Mouse (Mus musculus) heart, adult 2 months (tissue): Measurements from ENCODE around the gene Acsm1. TPM values are rescaled to one million over a fixed set of nuclear protein-coding genes. Genes with fewer than 3 reads are reported as not detected.

Source experiments
- DNase-seq, 2 experiments: peaks; one replicate each; pipeline ENCODE4 v3.0.0; 2021
- H3K27ac ChIP-seq: fragments of 200-600 bp; 2 replicates; pipeline ENCODE4 v1.8.1; 2022
- H3K27me3 ChIP-seq: fragments of 200-500 bp; 2 replicates; pipeline ENCODE4 v1.6.1; 2012; ENCODE audit warnings: mild to moderate bottlenecking, low read length, inconsistent platforms, mixed read lengths; ENCODE audit not compliant: control insufficient read depth, insufficient read depth
- H3K36me3 ChIP-seq: fragments of 200-500 bp; 2 replicates; pipeline ENCODE4 v1.6.1; 2012; ENCODE audit warnings: low read length, inconsistent platforms; ENCODE audit not compliant: control insufficient read depth, insufficient read depth
- H3K4me1 ChIP-seq: fragments of 200-500 bp; 2 replicates; pipeline ENCODE4 v1.6.1; 2011; ENCODE audit warnings: low read length; ENCODE audit not compliant: control insufficient read depth, insufficient read depth
- H3K4me3 ChIP-seq: fragments of 200-600 bp; 2 replicates; pipeline ENCODE4 v1.8.1; 2022
- H3K79me2 ChIP-seq: fragments of 200-500 bp; replicated peaks from 2 replicates; pipeline ENCODE4 v1.6.1; 2012; ENCODE audit warnings: mild to moderate bottlenecking, inconsistent platforms, low read length, moderate library complexity, mixed read lengths; ENCODE audit not compliant: control insufficient read depth, insufficient read depth
- H3K9ac ChIP-seq: fragments of 200-500 bp; 2 replicates; pipeline ENCODE4 v1.6.1; 2012; ENCODE audit warnings: low read depth, mild to moderate bottlenecking, control low read depth, inconsistent platforms, low read length, mixed read lengths
- CTCF ChIP-seq: fragments of 200-600 bp; IDR thresholded peaks from 2 replicates; pipeline ENCODE4 v1.8.1; 2022; ENCODE audit warnings: antibody characterized with exemption, mild to moderate bottlenecking, moderate library complexity
- EP300 ChIP-seq: fragments of 200-500 bp; IDR thresholded peaks from 2 replicates; pipeline ENCODE4 v1.6.1; 2011; ENCODE audit warnings: low read depth, low read length, control low read depth; ENCODE audit not compliant: insufficient read depth
- POLR2A ChIP-seq: fragments of 200-500 bp; IDR thresholded peaks from 2 replicates; pipeline ENCODE4 v1.6.1; 2011; ENCODE audit warnings: mild to moderate bottlenecking, low read depth, low read length, control low read depth; ENCODE audit not compliant: insufficient read depth
- WGBS: fragments of 180-500 bp; shearing (Covaris S2); methylation state at CpG from one replicate; pipeline ENCODE4 v1.1.7; 2018; 5-methylcytosine and 5-hydroxymethylcytosine counted together
- intact Hi-C: fragments of 180-260 bp; cut with DNase I; formaldehyde crosslinking; loops from one replicate; pipeline ENCODE4 v1.15.1; 2025
- polyA plus RNA-seq: library from polyadenylated mRNA; depleted of rRNA; stranded (reverse); fragments of >200 nt; gene quantifications from 2 replicates; pipeline ENCODE4 v1.2.3, GENCODE M21; 2012
- total RNA-seq, 2 experiments: library from RNA; stranded (reverse); gene quantifications; 2 replicates each; pipeline ENCODE4 v1.2.3; 2021

Acsm1 gene
- total and polyA plus RNA-seq, 3 experiments: 0.86 TPM; not detected in 2

GRCm38 (mm10) chr7:119607796-119608515 lies 1.1 kb downstream of the Acsm1 start:
- no peak for TF ChIP-seq CTCF
- no peak for TF ChIP-seq EP300
- no peak for TF ChIP-seq POLR2A
- no peak overlapping the region for H3K9ac ChIP-seq
- no peaks in the 10 kb centered on the region for H3K27me3 ChIP-seq
- WGBS: 73% methylated on average over 9 of the region's 9 CpGs
- no peak overlapping the region for H3K27ac ChIP-seq
- no peaks in the 10 kb centered on the region for H3K36me3 ChIP-seq
- no peaks in the 10 kb centered on the region for H3K4me1 ChIP-seq
- no peaks in the 10 kb centered on the region for H3K79me2 ChIP-seq
- no peak overlapping the region for H3K4me3 ChIP-seq
- DNase-seq: no peak
- intact Hi-C loops: no loop called here

- no peaks in the 10 kb centered on the region for H3K79me2 ChIP-seq
- TF ChIP-seq POLR2A (no peak), EP300 (no peak), CTCF (no peak)
These were observed 9.7 kb downstream of the Acsm1 start for GRCm38 (mm10) chr7:119616531-119616930.

GRCm38 (mm10) chr7:119617593-119617992 lies 10.8 kb downstream of the Acsm1 start:
- H3K79me2 ChIP-seq: no peaks in the 10 kb centered on the region
- 72% methylated on average over 6 of the region's 6 CpGs for WGBS
- H3K27ac ChIP-seq: no peak overlapping the region
- H3K4me3 ChIP-seq: no peak overlapping the region
- intact Hi-C loops: no loop called here
- no peak for TF ChIP-seq POLR2A
- TF ChIP-seq CTCF: no peak
- no peak for TF ChIP-seq EP300
- H3K4me1 ChIP-seq: no peaks in the 10 kb centered on the region
- H3K27me3 ChIP-seq: no peaks in the 10 kb centered on the region
- no peak for DNase-seq
- no peak overlapping the region for H3K9ac ChIP-seq
- H3K36me3 ChIP-seq: no peaks in the 10 kb centered on the region

More at GRCm38 (mm10) chr7:119616531-119616930, 9.7 kb downstream of the Acsm1 start:
- Histone ChIP-seq H3K4me1 (no peaks in the 10 kb centered on the region), H3K9ac (no peak overlapping the region), H3K27me3 (no peaks in the 10 kb centered on the region), H3K4me3 (no peak overlapping the region), H3K27ac (no peak overlapping the region), H3K36me3 (no peaks in the 10 kb centered on the region)
- intact Hi-C loops: no loop called here
- DNase-seq: no peak
- WGBS: 39% methylated on average over 1 of the region's 1 CpGs

- Histone ChIP-seq H3K27ac (no peak overlapping the region), H3K79me2 (no peaks in the 10 kb centered on the region), H3K4me3 (no peak overlapping the region), H3K36me3 (no peaks in the 10 kb centered on the region), H3K27me3 (no peaks in the 10 kb centered on the region), H3K4me1 (no peaks in the 10 kb centered on the region), H3K9ac (no peak overlapping the region)
- intact Hi-C loops: no loop called here
- TF ChIP-seq POLR2A (no peak), CTCF (no peak), EP300 (no peak)
- DNase-seq: no peak
- 45% methylated on average over 4 of the region's 4 CpGs for WGBS
These were observed 11.5 kb downstream of the Acsm1 start for GRCm38 (mm10) chr7:119618209-119618935.

- intact Hi-C loops: no loop called here
- DNase-seq: no peak
- Histone ChIP-seq H3K4me3 (no peak overlapping the region), H3K27me3 (no peaks in the 10 kb centered on the region), H3K79me2 (no peaks in the 10 kb centered on the region), H3K27ac (no peak overlapping the region), H3K9ac (no peak overlapping the region), H3K4me1 (no peaks in the 10 kb centered on the region), H3K36me3 (no peaks in the 10 kb centered on the region)
- TF ChIP-seq CTCF (no peak), EP300 (no peak), POLR2A (no peak)
These were observed 13.3 kb downstream of the Acsm1 start for GRCm38 (mm10) chr7:119620157-119620556.

GRCm38 (mm10) chr7:119638773-119639172 lies 31.9 kb downstream of the Acsm1 start:
- DNase-seq: no peak
- Histone ChIP-seq H3K4me3 (no peak overlapping the region), H3K27ac (no peak overlapping the region), H3K4me1 (no peaks in the 10 kb centered on the region), H3K36me3 (no peaks in the 10 kb centered on the region), H3K9ac (no peak overlapping the region), H3K27me3 (no peaks in the 10 kb centered on the region), H3K79me2 (no peaks in the 10 kb centered on the region)
- TF ChIP-seq EP300 (no peak), CTCF (no peak), POLR2A (no peak)
- intact Hi-C loops: no loop called here
